Mouse (Mus musculus) forebrain, embryonic 10.5 days (tissue): ENCODE data around the gene Rbpjl. TPM values are rescaled to one million over a fixed set of nuclear protein-coding genes. Genes with fewer than 3 reads are reported as not detected.

Experiments
- DNase-seq: peaks from one replicate; pipeline ENCODE4 v3.0.0-alpha.2; 2017; ENCODE audit warnings: low spot score; ENCODE audit errors: extremely low spot score
- H3K27ac ChIP-seq: fragments of 300-500 bp; sonication (generic); 2 replicates; pipeline ENCODE4 v1.5.1; 2016; ENCODE audit warnings: mild to moderate bottlenecking
- H3K27me3 ChIP-seq: fragments of 300-500 bp; sonication (generic); 2 replicates; pipeline ENCODE4 v1.6.1; 2016; ENCODE audit warnings: mild to moderate bottlenecking; ENCODE audit not compliant: poor library complexity, severe bottlenecking
- H3K36me3 ChIP-seq: fragments of 300-500 bp; sonication (generic); replicated peaks from 2 replicates; pipeline ENCODE4 v1.6.1; 2016; ENCODE audit warnings: mild to moderate bottlenecking, moderate library complexity
- H3K4me1 ChIP-seq: fragments of 300-500 bp; sonication (generic); 2 replicates; pipeline ENCODE4 v1.6.1; 2016
- H3K4me3 ChIP-seq: fragments of 300-500 bp; sonication (generic); 2 replicates; pipeline ENCODE4 v1.5.1; 2016; ENCODE audit warnings: mild to moderate bottlenecking, moderate library complexity
- H3K9me3 ChIP-seq: fragments of 300-500 bp; sonication (generic); 2 replicates; pipeline ENCODE4 v1.6.1; 2016; ENCODE audit warnings: mild to moderate bottlenecking, moderate library complexity
- WGBS: fragments of 180-500 bp; shearing (Covaris S2); methylation state at CpG from one replicate; pipeline ENCODE4 v1.1.7; 2016; 5-methylcytosine and 5-hydroxymethylcytosine counted together
- polyA plus RNA-seq: library from polyadenylated mRNA; unstranded; fragments of >200 nt; fragmentation: Nextera tagmentation; extraction: Ambion mirVana; gene quantifications from 2 replicates; pipeline ENCODE4 v1.2.1, GENCODE M21; 2016

Rbpjl gene
- not detected in 2 replicates for polyA plus RNA-seq

- Histone ChIP-seq H3K4me1 (peaks cover 33% of the 10 kb centered on the region), H3K27me3 (peaks cover 95% of the 10 kb centered on the region), H3K27ac (no peak within 1 kb of the TSS), H3K9me3 (peaks cover 15% of the 10 kb centered on the region), H3K4me3 (no peak within 1 kb of the TSS), H3K36me3 (no peaks in the 10 kb centered on the region)
- 4% methylated on average over 17 of the region's 17 CpGs for WGBS
- DNase-seq = peak; percentile 75
Observed at GRCm38 (mm10) chr2:164402906-164403305, at the start of gene Rbpjl. Rbpjl (plus strand) TSS chr2:164403141.

DNA sequence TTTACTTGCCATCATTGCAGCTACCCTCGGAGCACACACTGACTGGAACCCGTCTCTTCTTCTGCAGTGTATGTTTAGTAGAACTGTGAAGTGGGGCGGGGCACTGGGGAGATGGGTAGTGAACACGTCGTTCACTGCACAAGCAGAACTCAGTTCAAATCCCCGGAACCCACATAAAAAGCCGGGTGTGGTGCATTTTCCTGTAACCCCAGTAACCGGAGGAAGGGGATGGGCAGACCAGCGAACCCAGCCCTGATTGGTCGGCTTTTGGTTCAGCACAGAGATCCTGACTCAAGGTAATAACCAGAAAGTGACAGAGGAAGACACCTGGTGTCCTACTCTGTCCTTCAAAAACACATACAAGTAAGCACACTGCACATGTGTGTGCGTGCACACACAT, 49.6 kb upstream of the Rbpjl start:
- Histone ChIP-seq H3K36me3 (no peaks in the 10 kb centered on the region), H3K4me1 (no peaks in the 10 kb centered on the region), H3K9me3 (no peaks in the 10 kb centered on the region), H3K27ac (no peak overlapping the region), H3K4me3 (no peak overlapping the region), H3K27me3 (no peaks in the 10 kb centered on the region)
- DNase-seq = no peak
- 91% methylated on average over 11 of the region's 11 CpGs for WGBS

- Histone ChIP-seq H3K4me3 (no peak overlapping the region), H3K27me3 (no peaks in the 10 kb centered on the region; the same call in 1 of the 2 replicates), H3K36me3 (no peaks in the 10 kb centered on the region), H3K9me3 (no peaks in the 10 kb centered on the region), H3K27ac (no peak overlapping the region), H3K4me1 (peaks cover 9% of the 10 kb centered on the region)
- no peak for DNase-seq
- 84% methylated on average over 11 of the region's 11 CpGs for WGBS
Observed at GRCm38 (mm10) chr2:164356177-164356967, 46.6 kb upstream of the Rbpjl start.

GRCm38 (mm10) chr2:164358373-164358772, 44.6 kb upstream of the Rbpjl start:
- DNase-seq = no peak
- H3K36me3 ChIP-seq = no peaks in the 10 kb centered on the region
- no peaks in the 10 kb centered on the region for H3K9me3 ChIP-seq
- peaks cover 9% of the 10 kb centered on the region for H3K4me1 ChIP-seq
- 80% methylated on average over 3 of the region's 3 CpGs for whole genome bisulfite sequencing
- no peak overlapping the region for H3K27ac ChIP-seq
- no peak overlapping the region for H3K4me3 ChIP-seq
- H3K27me3 ChIP-seq = peaks cover 8% of the 10 kb centered on the region; the same call in 1 of the 2 replicates

GRCm38 (mm10) chr2:164359031-164359430, 43.9 kb upstream of the Rbpjl start:
- Histone ChIP-seq H3K27ac (no peak overlapping the region), H3K27me3 (peaks cover 10% of the 10 kb centered on the region; the same call in 1 of the 2 replicates), H3K4me3 (no peak overlapping the region), H3K36me3 (no peaks in the 10 kb centered on the region), H3K9me3 (no peaks in the 10 kb centered on the region), H3K4me1 (peaks cover 9% of the 10 kb centered on the region)
- WGBS = 84% methylated on average over 5 of the region's 5 CpGs
- no peak for DNase-seq

GRCm38 (mm10) chr2:164359668-164360067, 43.3 kb upstream of the Rbpjl start:
- Histone ChIP-seq H3K9me3 (no peaks in the 10 kb centered on the region), H3K4me1 (peaks cover 9% of the 10 kb centered on the region), H3K4me3 (no peak overlapping the region), H3K27ac (no peak overlapping the region), H3K27me3 (peaks cover 10% of the 10 kb centered on the region; the same call in 1 of the 2 replicates), H3K36me3 (no peaks in the 10 kb centered on the region)
- no peak for DNase-seq
- WGBS = 85% methylated on average over 5 of the region's 5 CpGs

DNA sequence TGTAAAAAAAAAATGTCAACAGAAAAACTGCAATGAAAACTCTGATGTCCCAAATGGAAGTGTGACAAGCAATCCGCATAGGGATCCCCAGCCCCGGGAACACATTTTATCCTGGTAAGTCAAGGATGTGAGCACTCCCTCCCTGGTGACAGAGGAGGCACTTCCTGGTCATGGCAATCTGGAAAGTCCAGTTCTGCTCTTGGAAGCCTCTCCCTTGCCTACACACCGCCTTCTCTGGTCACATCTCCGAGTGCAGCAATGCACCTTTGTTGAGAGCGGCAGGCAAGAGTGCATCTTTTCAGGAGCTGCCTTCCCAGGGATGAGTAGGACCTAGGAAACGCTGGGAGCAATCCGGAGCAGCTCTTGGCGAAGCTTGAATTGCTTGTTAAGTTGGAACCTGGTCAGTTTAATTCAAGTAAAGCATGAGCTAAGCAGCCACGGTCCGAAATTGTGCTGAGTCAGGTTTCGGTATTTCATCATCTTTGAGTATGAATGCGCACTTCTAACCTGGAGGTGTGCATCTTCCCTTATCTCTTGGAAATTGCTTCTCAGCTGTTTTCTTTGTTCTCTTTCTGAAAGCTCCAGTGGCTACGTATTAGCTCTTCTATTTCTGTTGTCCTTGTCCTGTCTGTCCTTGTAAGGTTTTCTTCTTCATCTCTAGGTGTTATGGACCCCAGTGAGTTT, 41.8 kb upstream of the Rbpjl start:
- Histone ChIP-seq H3K4me3 (no peak overlapping the region), H3K9me3 (no peaks in the 10 kb centered on the region), H3K36me3 (no peaks in the 10 kb centered on the region), H3K27ac (no peak overlapping the region), H3K4me1 (peaks cover 9% of the 10 kb centered on the region), H3K27me3 (peaks cover 10% of the 10 kb centered on the region; the same call in 1 of the 2 replicates)
- DNase-seq = no peak
- 35% methylated on average over 13 of the region's 13 CpGs for WGBS

GRCm38 (mm10) chr2:164366947-164367346, 36.0 kb upstream of the Rbpjl start:
- no peak for DNase-seq
- WGBS = 80% methylated on average over 3 of the region's 3 CpGs
- Histone ChIP-seq H3K27me3 (peaks cover 10% of the 10 kb centered on the region; the same call in 1 of the 2 replicates), H3K27ac (no peak overlapping the region), H3K9me3 (no peaks in the 10 kb centered on the region), H3K36me3 (no peaks in the 10 kb centered on the region), H3K4me1 (no peaks in the 10 kb centered on the region), H3K4me3 (no peak overlapping the region)

DNA sequence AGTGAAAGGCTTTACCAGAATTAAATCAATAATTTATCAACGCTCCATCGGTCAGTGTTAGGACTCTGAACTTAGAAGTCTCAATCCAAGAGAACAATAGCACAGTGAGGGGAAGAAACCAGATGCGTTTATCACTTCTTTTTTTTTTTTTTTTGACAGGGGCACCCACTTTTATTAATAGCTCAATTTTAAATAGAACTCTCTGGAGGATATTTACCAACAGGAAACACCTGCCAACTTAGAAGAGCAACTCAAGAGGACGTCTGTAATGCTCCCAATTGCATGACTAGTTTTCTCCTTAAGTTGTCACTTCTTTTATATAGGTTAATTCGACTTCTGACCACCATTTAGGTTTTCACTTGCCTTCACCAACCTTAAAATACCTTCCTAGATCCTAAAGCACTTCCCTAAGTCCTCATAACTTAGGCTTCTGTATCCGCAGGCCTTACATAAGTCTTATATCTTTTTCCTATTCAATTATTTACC, 34.3 kb upstream of the Rbpjl start:
- H3K27ac ChIP-seq = no peak overlapping the region
- H3K27me3 ChIP-seq = no peaks in the 10 kb centered on the region
- no peaks in the 10 kb centered on the region for H3K9me3 ChIP-seq
- DNase-seq = no peak
- H3K4me3 ChIP-seq = no peak overlapping the region
- H3K4me1 ChIP-seq = no peaks in the 10 kb centered on the region
- 88% methylated on average over 6 of the region's 6 CpGs for WGBS
- H3K36me3 ChIP-seq = no peaks in the 10 kb centered on the region

DNA sequence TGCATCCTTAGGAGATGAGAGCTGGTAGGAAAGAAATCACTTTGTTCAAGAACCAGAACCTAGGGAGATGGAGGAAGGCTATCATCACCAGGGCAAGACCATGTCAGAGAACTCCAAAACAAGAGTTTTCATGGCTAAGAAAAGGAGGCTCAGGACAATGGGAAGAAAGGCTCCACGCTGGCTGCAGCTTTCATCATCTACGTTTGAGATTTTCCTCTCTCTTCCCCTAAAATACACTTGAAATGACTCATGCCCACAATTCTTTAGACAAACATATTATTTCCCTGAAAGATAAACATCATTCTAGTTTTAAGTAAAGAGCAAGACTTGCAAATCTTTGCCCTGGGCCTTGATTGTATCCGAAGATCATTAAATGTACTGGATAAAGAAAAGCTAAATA, 31.6 kb upstream of the Rbpjl start:
- Histone ChIP-seq H3K4me1 (no peaks in the 10 kb centered on the region), H3K36me3 (no peaks in the 10 kb centered on the region), H3K9me3 (no peaks in the 10 kb centered on the region), H3K4me3 (no peak overlapping the region), H3K27me3 (no peaks in the 10 kb centered on the region), H3K27ac (no peak overlapping the region)
- 81% methylated on average over 3 of the region's 3 CpGs for WGBS
- DNase-seq = no peak

DNA sequence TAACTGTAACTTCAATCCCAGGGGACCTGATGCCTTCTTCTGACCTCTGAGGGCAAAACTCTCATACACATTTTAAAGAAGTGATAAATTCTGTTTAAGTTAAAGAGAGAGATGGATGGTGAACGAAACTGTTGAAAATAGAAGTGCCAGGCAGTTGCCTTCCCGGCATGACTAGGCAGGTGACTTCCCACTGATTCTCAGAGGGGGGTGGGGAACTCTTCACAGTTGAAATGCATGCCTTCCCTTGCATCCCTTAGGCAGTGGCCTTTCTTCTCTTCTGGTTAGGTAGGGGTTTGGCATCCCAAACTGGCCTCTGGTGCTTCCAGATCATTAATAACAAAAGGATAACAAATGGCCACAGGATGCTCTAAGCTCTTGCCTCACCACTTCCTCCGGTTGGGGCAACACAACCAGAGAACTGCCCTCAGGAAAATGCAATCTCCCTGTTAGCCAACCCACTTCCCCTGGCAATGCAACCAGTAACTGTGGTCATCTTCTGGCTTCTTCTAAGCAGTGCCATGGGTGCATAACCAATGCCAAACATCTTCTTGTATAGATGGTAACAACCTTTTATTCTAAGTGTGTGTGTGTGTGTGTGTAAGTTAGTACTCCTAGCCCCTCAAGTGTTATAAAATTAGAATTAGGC, 30.4 kb upstream of the Rbpjl start:
- no peaks in the 10 kb centered on the region for H3K27me3 ChIP-seq
- 33% methylated on average over 3 of the region's 3 CpGs for WGBS
- no peaks in the 10 kb centered on the region for H3K9me3 ChIP-seq

DNA sequence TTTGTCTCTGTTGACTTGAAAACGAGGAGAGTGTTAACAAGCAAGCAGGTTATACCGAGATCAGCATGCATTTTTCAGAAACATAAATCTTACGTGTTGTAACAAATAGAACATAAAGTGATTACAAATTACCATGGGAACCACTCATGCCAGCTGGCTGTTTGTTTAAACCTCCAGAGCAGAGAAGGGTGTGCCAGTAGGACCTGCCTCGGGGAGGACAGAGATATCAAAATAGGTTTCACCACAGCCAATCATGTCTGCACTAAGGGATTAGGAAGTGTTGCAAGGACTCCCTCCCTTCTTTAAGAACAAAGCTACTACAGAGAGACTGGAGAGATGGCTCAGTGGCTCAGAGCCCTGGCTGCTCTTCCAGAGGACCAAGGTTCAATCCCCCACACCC, 29.8 kb upstream of the Rbpjl start:
- no peaks in the 10 kb centered on the region for H3K4me1 ChIP-seq
- H3K9me3 ChIP-seq = no peaks in the 10 kb centered on the region
- no peaks in the 10 kb centered on the region for H3K36me3 ChIP-seq
- DNase-seq = no peak
- 76% methylated on average over 4 of the region's 4 CpGs for WGBS
- no peaks in the 10 kb centered on the region for H3K27me3 ChIP-seq
- no peak overlapping the region for H3K27ac ChIP-seq
- H3K4me3 ChIP-seq = no peak overlapping the region

More for the DNA sequence above, 30.4 kb upstream of the Rbpjl start:
- no peak for DNase-seq
- no peaks in the 10 kb centered on the region for H3K4me1 ChIP-seq
- no peaks in the 10 kb centered on the region for H3K36me3 ChIP-seq
- H3K4me3 ChIP-seq = no peak overlapping the region
- no peak overlapping the region for H3K27ac ChIP-seq
